Mouse (Mus musculus): ENCODE data around the gene Otp. TPM values are rescaled to one million over a fixed set of nuclear protein-coding genes. Genes with fewer than 3 reads are reported as not detected.

Otp gene
- polyA plus RNA-seq (2011; ENCODE audit: insufficient read length, low read depth, missing spikeins), result not detected in 2 replicates

GRCm38 (mm10) chr13:94875396-94875880 is at the start of gene Otp:
Gene Otp (plus strand): TSS chr13:94875602.
- H3K4me1 ChIP-seq (ENCODE audit: control insufficient read depth, insufficient read depth, low read length), result no peaks in the 10 kb centered on the region
- TF ChIP-seq CTCF (IDR thresholded peaks at IDR 0.05; ENCODE audit: borderline replicate concordance, insufficient read depth, low read length) (no peak), POLR2A (IDR thresholded peaks at IDR 0.05; ENCODE audit: low read depth, low read length) (no peak)
- H3K4me3 ChIP-seq (ENCODE audit: insufficient read depth, low read length), result no peak within 1 kb of the TSS
- H3K27ac ChIP-seq (ENCODE audit: insufficient read depth, low read length), result no peak within 1 kb of the TSS

GRCm38 (mm10) chr13:94826389-94826788 is 49.0 kb upstream of the Otp start:
- TF ChIP-seq CTCF (IDR thresholded peaks at IDR 0.05; ENCODE audit: borderline replicate concordance, insufficient read depth, low read length) (no peak), POLR2A (IDR thresholded peaks at IDR 0.05; ENCODE audit: low read depth, low read length) (no peak)
- Histone ChIP-seq H3K27ac (ENCODE audit: insufficient read depth, low read length) (no peak overlapping the region), H3K4me3 (ENCODE audit: insufficient read depth, low read length) (no peak overlapping the region), H3K4me1 (ENCODE audit: control insufficient read depth, insufficient read depth, low read length) (peaks cover 10% of the 10 kb centered on the region)

GRCm38 (mm10) chr13:94826986-94827385 is 48.4 kb upstream of the Otp start:
- H3K4me3 ChIP-seq (ENCODE audit: insufficient read depth, low read length), result no peak overlapping the region
- no peak overlapping the region for H3K27ac ChIP-seq (ENCODE audit: insufficient read depth, low read length)
- TF ChIP-seq CTCF (IDR thresholded peaks at IDR 0.05; ENCODE audit: borderline replicate concordance, insufficient read depth, low read length) (no peak), POLR2A (IDR thresholded peaks at IDR 0.05; ENCODE audit: low read depth, low read length) (no peak)
- H3K4me1 ChIP-seq (ENCODE audit: control insufficient read depth, insufficient read depth, low read length), result peaks cover 10% of the 10 kb centered on the region

GRCm38 (mm10) chr13:94827847-94828246 is 47.6 kb upstream of the Otp start:
- Histone ChIP-seq H3K4me1 (ENCODE audit: control insufficient read depth, insufficient read depth, low read length) (peaks cover 10% of the 10 kb centered on the region), H3K27ac (ENCODE audit: insufficient read depth, low read length) (no peak overlapping the region), H3K4me3 (ENCODE audit: insufficient read depth, low read length) (no peak overlapping the region)
- TF ChIP-seq CTCF (IDR thresholded peaks at IDR 0.05; ENCODE audit: borderline replicate concordance, insufficient read depth, low read length), result no peak
- no peak for TF ChIP-seq POLR2A (IDR thresholded peaks at IDR 0.05; ENCODE audit: low read depth, low read length)

GRCm38 (mm10) chr13:94838047-94838720 is 37.2 kb upstream of the Otp start:
- no peak for TF ChIP-seq CTCF (IDR thresholded peaks at IDR 0.05; ENCODE audit: borderline replicate concordance, insufficient read depth, low read length)
- TF ChIP-seq POLR2A (IDR thresholded peaks at IDR 0.05; ENCODE audit: low read depth, low read length), result no peak
- H3K27ac ChIP-seq (ENCODE audit: insufficient read depth, low read length), result no peak overlapping the region
- no peaks in the 10 kb centered on the region for H3K4me1 ChIP-seq (ENCODE audit: control insufficient read depth, insufficient read depth, low read length)
- no peak overlapping the region for H3K4me3 ChIP-seq (ENCODE audit: insufficient read depth, low read length)

GRCm38 (mm10) chr13:94838756-94839337 is 36.6 kb upstream of the Otp start:
- Histone ChIP-seq H3K27ac (ENCODE audit: insufficient read depth, low read length) (no peak overlapping the region), H3K4me3 (ENCODE audit: insufficient read depth, low read length) (no peak overlapping the region), H3K4me1 (ENCODE audit: control insufficient read depth, insufficient read depth, low read length) (no peaks in the 10 kb centered on the region)
- TF ChIP-seq CTCF (IDR thresholded peaks at IDR 0.05; ENCODE audit: borderline replicate concordance, insufficient read depth, low read length) (no peak), POLR2A (IDR thresholded peaks at IDR 0.05; ENCODE audit: low read depth, low read length) (no peak)

GRCm38 (mm10) chr13:94843236-94843635 is 32.2 kb upstream of the Otp start:
- TF ChIP-seq POLR2A (IDR thresholded peaks at IDR 0.05; ENCODE audit: low read depth, low read length) (no peak), CTCF (IDR thresholded peaks at IDR 0.05; ENCODE audit: borderline replicate concordance, insufficient read depth, low read length) (no peak)
- no peak overlapping the region for H3K27ac ChIP-seq (ENCODE audit: insufficient read depth, low read length)
- H3K4me1 ChIP-seq (ENCODE audit: control insufficient read depth, insufficient read depth, low read length), result no peaks in the 10 kb centered on the region
- no peak overlapping the region for H3K4me3 ChIP-seq (ENCODE audit: insufficient read depth, low read length)

- H3K4me1 ChIP-seq (ENCODE audit: control insufficient read depth, insufficient read depth, low read length), result no peaks in the 10 kb centered on the region; the same call in 1 of the 2 replicates
- H3K27ac ChIP-seq (ENCODE audit: insufficient read depth, low read length), result no peak overlapping the region
- H3K4me3 ChIP-seq (ENCODE audit: insufficient read depth, low read length), result no peak overlapping the region
- TF ChIP-seq CTCF (IDR thresholded peaks at IDR 0.05; ENCODE audit: borderline replicate concordance, insufficient read depth, low read length) (no peak), POLR2A (IDR thresholded peaks at IDR 0.05; ENCODE audit: low read depth, low read length) (no peak)
Observed at GRCm38 (mm10) chr13:94847870-94848269, 27.5 kb upstream of the Otp start.

- no peak for TF ChIP-seq POLR2A (IDR thresholded peaks at IDR 0.05; ENCODE audit: low read depth, low read length)
- TF ChIP-seq CTCF (IDR thresholded peaks at IDR 0.05; ENCODE audit: borderline replicate concordance, insufficient read depth, low read length), result no peak
Observed at GRCm38 (mm10) chr13:94849351-94849750, 26.1 kb upstream of the Otp start.

GRCm38 (mm10) chr13:94858016-94858575 is 17.3 kb upstream of the Otp start:
- H3K4me1 ChIP-seq (ENCODE audit: control insufficient read depth, insufficient read depth, low read length), result peaks cover 3% of the 10 kb centered on the region; the same call in 1 of the 2 replicates
- no peak overlapping the region for H3K4me3 ChIP-seq (ENCODE audit: insufficient read depth, low read length)
- TF ChIP-seq CTCF (IDR thresholded peaks at IDR 0.05; ENCODE audit: borderline replicate concordance, insufficient read depth, low read length) (no peak), POLR2A (IDR thresholded peaks at IDR 0.05; ENCODE audit: low read depth, low read length) (no peak)
- no peak overlapping the region for H3K27ac ChIP-seq (ENCODE audit: insufficient read depth, low read length)

More at GRCm38 (mm10) chr13:94849351-94849750, 26.1 kb upstream of the Otp start:
- no peak overlapping the region for H3K4me3 ChIP-seq (ENCODE audit: insufficient read depth, low read length)
- no peaks in the 10 kb centered on the region; the same call in 1 of the 2 replicates for H3K4me1 ChIP-seq (ENCODE audit: control insufficient read depth, insufficient read depth, low read length)
- H3K27ac ChIP-seq (ENCODE audit: insufficient read depth, low read length), result no peak overlapping the region
